Comparison of ENCODE assay signal across 21 mouse cellular contexts in the genomic region with DNA sequence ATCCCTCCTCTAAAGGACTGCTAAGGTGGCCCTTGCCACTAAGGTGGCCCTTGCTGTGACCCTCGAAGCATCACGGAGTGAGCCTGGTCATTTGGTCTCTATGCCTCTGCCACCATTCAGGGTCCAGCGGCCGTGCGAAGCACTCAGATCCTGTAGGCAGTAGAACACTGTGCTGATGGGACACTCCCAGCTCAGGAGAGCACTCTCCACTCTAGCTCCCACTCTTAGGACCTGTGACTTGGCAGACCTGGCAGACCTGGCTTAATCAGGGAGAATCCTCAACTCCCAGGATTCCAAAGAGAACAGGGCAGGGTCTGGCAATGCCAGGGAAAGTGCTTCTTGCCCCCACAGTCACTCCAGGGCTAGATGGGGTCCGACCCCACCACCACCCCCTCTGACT. TPM values are rescaled to one million over a fixed set of nuclear protein-coding genes. Genes with fewer than 3 reads are reported as not detected.
DNase-seq lines count a peak whose midpoint lies in the region; ATAC-seq and TF ChIP-seq lines count a peak whose summit lies in the region.
"Had no signal": no experiment of that assay in that cellular context is flagged by ENCODE, and none has a peak within 500 bp of the region (broad histone marks: within the 10 kb centered on the region; RNA-seq: fewer than 3 reads in every experiment).

No protein-coding gene starts in this region.

- H3K4me1 ChIP-seq in heart, embryonic 10.5 days: peaks cover 65% of the 10 kb centered on the region
- H3K4me1 ChIP-seq in heart, embryonic 12.5 days (replicated peaks): peaks cover 53% of the 10 kb centered on the region
- H3K4me1 ChIP-seq in heart, adult 2 months (ENCODE audit: control insufficient read depth, insufficient read depth, low read length): no peaks in the 10 kb centered on the region
- peaks cover 12% of the 10 kb centered on the region for H3K4me1 ChIP-seq in heart, embryonic 15.5 days (replicated peaks)

- H3K4me2 ChIP-seq in heart, embryonic 12.5 days: no peak overlapping the region
- no peak overlapping the region for H3K4me2 ChIP-seq in heart, embryonic 15.5 days
- H3K4me2 ChIP-seq: embryonic facial prominence, embryonic 13.5 days; embryonic facial prominence, embryonic 15.5 days; forebrain, embryonic 13.5 days had no signal

- no peaks in the 10 kb centered on the region for H3K27me3 ChIP-seq in heart, embryonic 10.5 days (ENCODE audit: insufficient read depth, poor library complexity, severe bottlenecking)
- no peaks in the 10 kb centered on the region for H3K27me3 ChIP-seq in heart, embryonic 12.5 days (replicated peaks)
- no peaks in the 10 kb centered on the region for H3K27me3 ChIP-seq in heart, adult 2 months (ENCODE audit: control insufficient read depth, insufficient read depth, low read length)
- H3K27me3 ChIP-seq in heart, embryonic 15.5 days: no peaks in the 10 kb centered on the region
- H3K27me3 ChIP-seq: embryonic facial prominence, embryonic 13.5 days; embryonic facial prominence, embryonic 15.5 days; forebrain, embryonic 13.5 days had no signal

- no peaks in the 10 kb centered on the region for H3K79me2 ChIP-seq in heart, adult 2 months (replicated peaks; ENCODE audit: control insufficient read depth, insufficient read depth, low read length)

- no peaks in the 10 kb centered on the region for H3K9me3 ChIP-seq in heart, embryonic 10.5 days
- no peaks in the 10 kb centered on the region for H3K9me3 ChIP-seq in heart, embryonic 12.5 days (replicated peaks)
- no peaks in the 10 kb centered on the region for H3K9me3 ChIP-seq in heart, embryonic 15.5 days (replicated peaks)
- H3K9me3 ChIP-seq: embryonic facial prominence, embryonic 13.5 days; embryonic facial prominence, embryonic 15.5 days; forebrain, embryonic 13.5 days had no signal

- TF ChIP-seq POLR2A in heart, adult 2 months (IDR thresholded peaks at IDR 0.05; ENCODE audit: insufficient read depth, low read depth, low read length): no peak

- peak overlapping the region; percentile 62 for H3K27ac ChIP-seq in heart, embryonic 10.5 days
- H3K27ac ChIP-seq in heart, embryonic 12.5 days (ENCODE audit: poor library complexity, severe bottlenecking): 0 out of 2 replicates have a peak overlapping the region, but pooled peaks have one; percentile 13
- H3K27ac ChIP-seq in heart, adult 2 months: no peak overlapping the region
- H3K27ac ChIP-seq in heart, embryonic 15.5 days: peak overlapping the region; percentile 28; the same call in 1 of the 2 replicates
- H3K27ac ChIP-seq: embryonic facial prominence, embryonic 13.5 days; embryonic facial prominence, embryonic 15.5 days; forebrain, embryonic 13.5 days had no signal

- H3K36me3 ChIP-seq in heart, embryonic 10.5 days: no peaks in the 10 kb centered on the region
- H3K36me3 ChIP-seq in heart, embryonic 12.5 days: no peaks in the 10 kb centered on the region
- no peaks in the 10 kb centered on the region for H3K36me3 ChIP-seq in heart, adult 2 months (ENCODE audit: control insufficient read depth, insufficient read depth, low read length)
- no peaks in the 10 kb centered on the region for H3K36me3 ChIP-seq in heart, embryonic 15.5 days
- H3K36me3 ChIP-seq: embryonic facial prominence, embryonic 13.5 days; embryonic facial prominence, embryonic 15.5 days had no signal

- TF ChIP-seq CTCF in heart, adult 2 months (IDR thresholded peaks at IDR 0.05): no peak

- no peak for ATAC-seq in heart, embryonic 12.5 days (ENCODE audit: insufficient number of reproducible peaks, low FRiP score)
- no peak for ATAC-seq in heart, embryonic 15.5 days (replicated peaks; ENCODE audit: insufficient number of reproducible peaks, insufficient read depth, low FRiP score, low read depth)
- ATAC-seq: forebrain, embryonic 13.5 days; forebrain, embryonic 16.5 days had no signal

- intact Hi-C loops in heart, postnatal 25 days (cut with DNase I): loop anchor here (5.0 kb wide), 1 partner anchor 332 kb away; no protein-coding TSS in a partner anchor
- intact Hi-C loops in heart, adult 2 months (cut with DNase I): loop anchor here (10.0 kb wide), 1 partner anchor 335 kb away; no protein-coding TSS in a partner anchor

- H3K9ac ChIP-seq in heart, embryonic 12.5 days: no peak overlapping the region
- no peak overlapping the region for H3K9ac ChIP-seq in heart, adult 2 months (ENCODE audit: low read depth, low read length)
- no peak overlapping the region for H3K9ac ChIP-seq in heart, embryonic 15.5 days
- H3K9ac ChIP-seq: embryonic facial prominence, embryonic 13.5 days; embryonic facial prominence, embryonic 15.5 days; forebrain, embryonic 13.5 days had no signal

- H3K4me3 ChIP-seq in heart, embryonic 10.5 days: no peak overlapping the region
- H3K4me3 ChIP-seq in heart, embryonic 12.5 days: no peak overlapping the region
- no peak overlapping the region for H3K4me3 ChIP-seq in heart, adult 2 months
- no peak overlapping the region for H3K4me3 ChIP-seq in heart, embryonic 15.5 days
- H3K4me3 ChIP-seq: embryonic facial prominence, embryonic 13.5 days; embryonic facial prominence, embryonic 15.5 days; erythroblast, embryonic 14.5 days; forebrain, embryonic 13.5 days had no signal

- no peak for TF ChIP-seq EP300 in heart, adult 2 months (IDR thresholded peaks at IDR 0.05; ENCODE audit: insufficient read depth, low read depth, low read length)

- WGBS in heart, embryonic 10.5 days: 77% methylated on average over 6 of the region's 6 CpGs
- 78% methylated on average over 6 of the region's 6 CpGs for WGBS in heart, embryonic 12.5 days
- 95% methylated on average over 6 of the region's 6 CpGs for WGBS in heart, adult 2 months
- WGBS in heart, embryonic 15.5 days: 90% methylated on average over 6 of the region's 6 CpGs

- DNase-seq in heart, embryonic 10.5 days (ENCODE audit: low spot score): no peak
- DNase-seq in heart, postnatal 25 days (ENCODE audit: low spot score): no peak
- DNase-seq in heart, adult 2 months: no peak
- no peak for DNase-seq in heart, adult 11 months
- DNase-seq: adrenal gland, adult 2 months; adrenal gland, postnatal 10 days; adrenal gland, postnatal 25 days; cerebellum, adult 11 months; cerebellum, adult 18-20 months; cerebellum, adult 8-10 months; cerebellum, adult 9-11 months; cerebellum, postnatal 14 days; cerebellum, postnatal 36 days; embryo, embryonic 11 days had no signal

RNA-seq across cellular contexts. Expression of a gene that starts 58.0 kb away (rescaled TPM):
- 18.0 and 23.3 TPM in 2 replicates for polyA plus RNA-seq in heart, embryonic 10.5 days (2016; fragmentation: Nextera tagmentation; extraction: Ambion mirVana)
- total RNA-seq in heart, postnatal 25 days (2021): 1 to 10 TPM; 5.1 to 5.6 TPM
- polyA plus RNA-seq in heart, embryonic 12.5 days (2016; fragmentation: Nextera tagmentation; extraction: Ambion mirVana): 20.4 and 24.1 TPM in 2 replicates
- 1 to 10 TPM; 4.4 to 5.2 TPM for total RNA-seq in heart, adult 2 months (2021)
- 10.7 and 11.2 TPM in 2 replicates for polyA plus RNA-seq in heart, adult 2 months (2012; rRNA removed)
- 14.9 and 17.9 TPM in 2 replicates for polyA plus RNA-seq in heart, embryonic 15.5 days (2015; fragmentation: Nextera tagmentation; extraction: Ambion mirVana)
